Mouse (Mus musculus): ENCODE measurements around the gene Tcf7. TPM values are rescaled to one million over a fixed set of nuclear protein-coding genes. Genes with fewer than 3 reads are reported as not detected.
"Not testable (repeated sequence)": the region's sequence is repeated elsewhere in the genome, so short reads cannot be mapped to it uniquely, and the experiment has no call there.

Gene Tcf7
- polyA plus RNA-seq, 1 experiment from 2014 or later: 6.6 TPM

- H3K36me3 ChIP-seq (ENCODE audit: control insufficient read depth, insufficient read depth, low read length): no peaks in the 10 kb centered on the region
- peaks cover 11% of the 10 kb centered on the region for H3K4me1 ChIP-seq (replicated peaks; ENCODE audit: control insufficient read depth, insufficient read depth, low read length)
- no peak overlapping the region for H3K9ac ChIP-seq (ENCODE audit: low read depth, low read length)
- no peak overlapping the region for H3K4me2 ChIP-seq
- H3K27me3 ChIP-seq (replicated peaks; ENCODE audit: control insufficient read depth, insufficient read depth, low read length): no peaks in the 10 kb centered on the region
- ATAC-seq (replicated peaks; ENCODE audit: low FRiP score): no peak
- H3K4me3 ChIP-seq (ENCODE audit: low read depth, low read length): no peak overlapping the region
- H3K9me3 ChIP-seq (ENCODE audit: control insufficient read depth, low read length): no peaks in the 10 kb centered on the region
- no peak for DNase-seq (ENCODE audit: low spot score)
- whole genome bisulfite sequencing: 88% methylated on average over 7 of the region's 7 CpGs
- no peak overlapping the region for H3K27ac ChIP-seq (ENCODE audit: low read depth, low read length)
These were observed 53.9 kb downstream of the Tcf7 start for GRCm38 (mm10) chr11:52228722-52229448.

- H3K9me3 ChIP-seq (ENCODE audit: control insufficient read depth, low read length): no peaks in the 10 kb centered on the region
- H3K4me1 ChIP-seq (replicated peaks; ENCODE audit: control insufficient read depth, insufficient read depth, low read length): peaks cover 6% of the 10 kb centered on the region
- DNase-seq (ENCODE audit: low spot score) (no peak), ATAC-seq (replicated peaks; ENCODE audit: low FRiP score) (no peak)
- H3K4me2 ChIP-seq: no peak overlapping the region
- H3K9ac ChIP-seq (ENCODE audit: low read depth, low read length): no peak overlapping the region
- no peaks in the 10 kb centered on the region for H3K27me3 ChIP-seq (replicated peaks; ENCODE audit: control insufficient read depth, insufficient read depth, low read length)
- H3K27ac ChIP-seq (ENCODE audit: low read depth, low read length): no peak overlapping the region
- WGBS: 77% methylated on average over 13 of the region's 13 CpGs
- H3K4me3 ChIP-seq (ENCODE audit: low read depth, low read length): no peak overlapping the region
- H3K36me3 ChIP-seq (ENCODE audit: control insufficient read depth, insufficient read depth, low read length): no peaks in the 10 kb centered on the region
These were observed 55.2 kb downstream of the Tcf7 start for GRCm38 (mm10) chr11:52227466-52228226.

DNA sequence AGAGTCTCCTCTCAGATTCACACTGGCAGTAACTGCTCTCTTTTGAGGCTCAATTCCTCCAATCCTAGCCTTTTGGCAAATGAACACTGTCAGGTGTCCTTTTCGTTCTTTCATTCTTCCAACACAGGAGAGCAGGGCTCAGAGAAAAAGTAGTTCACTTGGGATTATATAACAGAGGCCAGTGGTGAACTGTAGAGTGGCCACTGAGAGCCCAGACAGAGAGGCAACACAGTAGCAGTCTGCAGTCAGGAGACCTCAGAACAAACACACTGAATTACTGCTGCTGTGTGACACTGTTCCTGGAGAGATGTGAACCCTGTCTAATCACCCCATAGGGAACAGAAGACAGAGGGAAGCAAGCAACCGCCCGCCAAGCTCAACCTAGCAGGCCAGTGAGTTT lies 55.8 kb downstream of the Tcf7 start:
- WGBS: 79% methylated on average over 3 of the region's 3 CpGs
- Histone ChIP-seq H3K9me3 (ENCODE audit: control insufficient read depth, low read length) (no peaks in the 10 kb centered on the region), H3K9ac (ENCODE audit: low read depth, low read length) (no peak overlapping the region), H3K36me3 (ENCODE audit: control insufficient read depth, insufficient read depth, low read length) (no peaks in the 10 kb centered on the region), H3K27me3 (replicated peaks; ENCODE audit: control insufficient read depth, insufficient read depth, low read length) (no peaks in the 10 kb centered on the region), H3K4me1 (replicated peaks; ENCODE audit: control insufficient read depth, insufficient read depth, low read length) (peaks cover 6% of the 10 kb centered on the region), H3K4me2 (no peak overlapping the region), H3K4me3 (ENCODE audit: low read depth, low read length) (no peak overlapping the region), H3K27ac (ENCODE audit: low read depth, low read length) (no peak overlapping the region)
- no peak for ATAC-seq (replicated peaks; ENCODE audit: low FRiP score)
- DNase-seq (ENCODE audit: low spot score): no peak

- DNase-seq (ENCODE audit: low spot score) (no peak), ATAC-seq (replicated peaks; ENCODE audit: low FRiP score) (no peak)
- Histone ChIP-seq H3K4me1 (replicated peaks; ENCODE audit: control insufficient read depth, insufficient read depth, low read length) (peaks cover 5% of the 10 kb centered on the region), H3K36me3 (ENCODE audit: control insufficient read depth, insufficient read depth, low read length) (no peaks in the 10 kb centered on the region), H3K4me3 (ENCODE audit: low read depth, low read length) (no peak overlapping the region), H3K9ac (ENCODE audit: low read depth, low read length) (no peak overlapping the region), H3K27me3 (replicated peaks; ENCODE audit: control insufficient read depth, insufficient read depth, low read length) (no peaks in the 10 kb centered on the region), H3K9me3 (ENCODE audit: control insufficient read depth, low read length) (no peaks in the 10 kb centered on the region), H3K27ac (ENCODE audit: low read depth, low read length) (no peak overlapping the region), H3K4me2 (no peak overlapping the region)
- WGBS: 57% methylated on average over 3 of the region's 3 CpGs
These were observed 56.7 kb downstream of the Tcf7 start for GRCm38 (mm10) chr11:52225986-52226599.

DNA sequence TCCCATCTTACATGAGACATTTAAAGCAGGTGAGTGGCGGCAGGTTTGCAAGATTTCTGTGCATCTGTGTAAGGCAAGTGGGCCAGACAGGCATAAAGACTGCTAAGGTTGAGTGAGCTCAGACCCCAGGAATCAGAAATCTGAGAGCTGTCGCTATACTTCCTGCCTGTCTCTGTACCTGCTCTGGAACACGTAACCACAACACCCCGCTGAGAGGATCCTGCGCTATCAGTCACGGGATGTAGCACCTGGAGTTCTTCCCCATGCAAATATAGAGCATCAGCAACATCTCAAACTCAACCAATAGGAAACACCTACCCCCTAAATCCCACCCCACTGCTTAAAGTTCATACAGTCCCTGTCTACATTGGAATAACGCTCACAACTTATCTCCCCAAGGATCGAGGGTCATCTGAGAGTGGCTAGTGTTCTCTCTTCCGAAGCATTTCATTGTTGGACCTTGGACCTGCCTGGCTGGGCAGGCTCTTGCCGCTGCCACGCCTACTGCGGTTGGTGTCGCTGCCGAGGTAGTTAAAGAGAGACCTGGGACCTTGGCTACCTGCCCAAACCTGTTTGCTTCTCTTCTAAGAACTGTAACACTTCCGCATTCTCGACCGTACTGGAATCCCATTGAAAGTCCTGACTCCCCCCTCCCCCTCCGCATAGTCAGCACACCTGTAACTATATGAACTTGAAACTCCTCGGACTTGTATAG lies 58.7 kb downstream of the Tcf7 start:
- Histone ChIP-seq H3K36me3 (ENCODE audit: control insufficient read depth, insufficient read depth, low read length) (no peaks in the 10 kb centered on the region), H3K27ac (ENCODE audit: low read depth, low read length) (no peak overlapping the region), H3K4me2 (peak overlapping the region; percentile 50), H3K27me3 (replicated peaks; ENCODE audit: control insufficient read depth, insufficient read depth, low read length) (no peaks in the 10 kb centered on the region), H3K4me3 (ENCODE audit: low read depth, low read length) (0 out of 2 replicates have a peak overlapping the region, but pooled peaks have one; percentile 10), H3K9me3 (ENCODE audit: control insufficient read depth, low read length) (no peaks in the 10 kb centered on the region), H3K4me1 (replicated peaks; ENCODE audit: control insufficient read depth, insufficient read depth, low read length) (no peaks in the 10 kb centered on the region), H3K9ac (ENCODE audit: low read depth, low read length) (no peak overlapping the region)
- no peak for DNase-seq (ENCODE audit: low spot score)
- 14% methylated on average over 19 of the region's 19 CpGs for WGBS
- ATAC-seq (replicated peaks; ENCODE audit: low FRiP score): peak; percentile 36; the same call in 1 of the 2 replicates

DNA sequence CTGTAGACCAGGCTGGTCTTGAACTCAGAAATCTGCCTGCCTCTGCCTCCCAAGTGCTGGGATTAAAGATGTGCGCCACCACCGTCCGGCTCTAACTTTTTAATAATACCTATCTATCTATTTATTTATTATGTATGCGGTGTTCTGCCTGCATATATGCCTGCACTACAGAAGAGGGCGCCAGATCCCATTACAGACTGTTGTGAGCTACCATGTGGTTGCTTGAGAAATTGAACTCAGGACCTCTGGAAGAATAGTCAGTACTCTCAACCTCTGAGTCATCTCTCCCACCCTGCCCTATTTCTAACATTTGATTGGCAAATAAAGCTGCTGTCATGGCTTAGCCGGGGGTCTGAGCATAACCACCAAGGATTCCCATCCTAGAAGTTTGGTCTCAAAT lies 59.9 kb downstream of the Tcf7 start:
- DNase-seq (ENCODE audit: low spot score): no peak

GRCm38 (mm10) chr11:52221921-52222320 lies 60.9 kb downstream of the Tcf7 start:
- not testable (repeated sequence) for H3K4me3 ChIP-seq (ENCODE audit: low read depth, low read length); H3K4me2 ChIP-seq; H3K9ac ChIP-seq (ENCODE audit: low read depth, low read length); H3K9me3 ChIP-seq (ENCODE audit: control insufficient read depth, low read length); H3K27me3 ChIP-seq (replicated peaks; ENCODE audit: control insufficient read depth, insufficient read depth, low read length); DNase-seq (ENCODE audit: low spot score); H3K4me1 ChIP-seq (replicated peaks; ENCODE audit: control insufficient read depth, insufficient read depth, low read length); H3K27ac ChIP-seq (ENCODE audit: low read depth, low read length); ATAC-seq (replicated peaks; ENCODE audit: low FRiP score); H3K36me3 ChIP-seq (ENCODE audit: control insufficient read depth, insufficient read depth, low read length)
- WGBS: 79% methylated on average over 6 of the region's 6 CpGs

More for the DNA sequence above, 59.9 kb downstream of the Tcf7 start:
- ATAC-seq (replicated peaks; ENCODE audit: low FRiP score): no peak
- no peak overlapping the region for H3K27ac ChIP-seq (ENCODE audit: low read depth, low read length)
- no peaks in the 10 kb centered on the region for H3K27me3 ChIP-seq (replicated peaks; ENCODE audit: control insufficient read depth, insufficient read depth, low read length)
- no peak overlapping the region for H3K4me2 ChIP-seq
- no peak overlapping the region for H3K4me3 ChIP-seq (ENCODE audit: low read depth, low read length)
- no peaks in the 10 kb centered on the region for H3K9me3 ChIP-seq (ENCODE audit: control insufficient read depth, low read length)
- no peak overlapping the region for H3K9ac ChIP-seq (ENCODE audit: low read depth, low read length)
- H3K4me1 ChIP-seq (replicated peaks; ENCODE audit: control insufficient read depth, insufficient read depth, low read length): no peaks in the 10 kb centered on the region
- no peaks in the 10 kb centered on the region for H3K36me3 ChIP-seq (ENCODE audit: control insufficient read depth, insufficient read depth, low read length)
- 54% methylated on average over 6 of the region's 6 CpGs for WGBS

- no peak overlapping the region for H3K27ac ChIP-seq (ENCODE audit: low read depth, low read length)
- H3K4me3 ChIP-seq (ENCODE audit: low read depth, low read length): no peak overlapping the region
- peak; percentile 57 for DNase-seq (ENCODE audit: low spot score)
- no peaks in the 10 kb centered on the region for H3K27me3 ChIP-seq (replicated peaks; ENCODE audit: control insufficient read depth, insufficient read depth, low read length)
- ATAC-seq (replicated peaks; ENCODE audit: low FRiP score): 0 out of 2 replicates have a peak, but pooled peaks have one; percentile 41
- H3K4me2 ChIP-seq: peak overlapping the region; percentile 36; the same call in 1 of the 2 replicates
- whole genome bisulfite sequencing: 11% methylated on average over 4 of the region's 4 CpGs
- H3K36me3 ChIP-seq (ENCODE audit: control insufficient read depth, insufficient read depth, low read length): no peaks in the 10 kb centered on the region
- no peaks in the 10 kb centered on the region for H3K9me3 ChIP-seq (ENCODE audit: control insufficient read depth, low read length)
- no peaks in the 10 kb centered on the region for H3K4me1 ChIP-seq (replicated peaks; ENCODE audit: control insufficient read depth, insufficient read depth, low read length)
- H3K9ac ChIP-seq (ENCODE audit: low read depth, low read length): no peak overlapping the region
These were observed 62.5 kb downstream of the Tcf7 start for GRCm38 (mm10) chr11:52220282-52220681.
